Mouse (Mus musculus) kidney, postnatal 0 days (tissue): ENCODE data around the gene Lemd1. TPM values are rescaled to one million over a fixed set of nuclear protein-coding genes. Genes with fewer than 3 reads are reported as not detected.

Source experiments
- ATAC-seq: fragments of 200-750 bp; cut with Nextera tagmentation; replicated peaks from 2 replicates; pipeline ENCODE4 v1.8.0; 2017; ENCODE audit warnings: low read depth, moderate number of reproducible peaks, moderate TSS enrichment, moderate library complexity; ENCODE audit not compliant: low FRiP score
- DNase-seq: peaks from one replicate; pipeline ENCODE4 v3.0.0-alpha.2; 2016; ENCODE audit warnings: low spot score
- H3K27ac ChIP-seq: fragments of 300-500 bp; sonication (generic); 2 replicates; pipeline ENCODE4 v1.5.1; 2014; ENCODE audit warnings: mild to moderate bottlenecking
- H3K27me3 ChIP-seq: fragments of 300-500 bp; sonication (generic); 2 replicates; pipeline ENCODE4 v1.6.1; 2014; ENCODE audit warnings: low read length, mixed read lengths; ENCODE audit not compliant: insufficient read depth
- H3K36me3 ChIP-seq: fragments of 300-500 bp; sonication (generic); 2 replicates; pipeline ENCODE4 v1.6.1; 2014; ENCODE audit warnings: low read length, mixed read lengths; ENCODE audit not compliant: insufficient read depth
- H3K4me1 ChIP-seq: fragments of 300-500 bp; sonication (generic); replicated peaks from 2 replicates; pipeline ENCODE4 v1.6.1; 2014; ENCODE audit warnings: antibody characterized with exemption, low read length, mixed read lengths; ENCODE audit not compliant: insufficient read depth
- H3K4me2 ChIP-seq: fragments of 300-500 bp; sonication (generic); 2 replicates; pipeline ENCODE4 v1.6.1; 2014; ENCODE audit warnings: mild to moderate bottlenecking, low read length, moderate library complexity, mixed read lengths
- H3K4me3 ChIP-seq: fragments of 300-500 bp; sonication (generic); replicated peaks from 2 replicates; pipeline ENCODE4 v1.5.1; 2014; ENCODE audit warnings: low read depth, low read length
- H3K9ac ChIP-seq: fragments of 300-500 bp; sonication (generic); 2 replicates; pipeline ENCODE4 v1.6.1; 2014; ENCODE audit warnings: low read depth, low read length
- H3K9me3 ChIP-seq: fragments of 300-500 bp; sonication (generic); replicated peaks from 2 replicates; pipeline ENCODE4 v1.6.1; 2016; ENCODE audit warnings: low read length, inconsistent platforms, mixed read lengths
- CTCF ChIP-seq: IDR thresholded peaks from 2 replicates; pipeline ENCODE4 v1.5.1; 2016; ENCODE audit warnings: antibody characterized with exemption, low read depth, mild to moderate bottlenecking, moderate library complexity
- WGBS: fragments of 180-500 bp; shearing (Covaris S2); extraction: QIAGEN DNeasy Blood & Tissue Kit; methylation state at CpG from one replicate; pipeline ENCODE4 v1.1.7; 2014; 5-methylcytosine and 5-hydroxymethylcytosine counted together
- polyA plus RNA-seq: library from polyadenylated mRNA; unstranded; fragments of >200 nt; fragmentation: Nextera tagmentation; extraction: Ambion mirVana; gene quantifications from 2 replicates; pipeline ENCODE4 v1.2.1, GENCODE M21; 2015

The Lemd1 gene
- polyA plus RNA-seq, 1 experiment from 2014 or later = 0.37 TPM

- no peaks in the 10 kb centered on the region for H3K36me3 ChIP-seq
- DNase-seq (no peak), ATAC-seq (no peak)
- no peak overlapping the region for H3K27ac ChIP-seq
- H3K9ac ChIP-seq = no peak overlapping the region
- no peaks in the 10 kb centered on the region for H3K9me3 ChIP-seq
- H3K4me3 ChIP-seq = no peak overlapping the region
- no peaks in the 10 kb centered on the region for H3K4me1 ChIP-seq
- TF ChIP-seq CTCF = no peak
- 45% methylated on average over 6 of the region's 6 CpGs for WGBS
- no peaks in the 10 kb centered on the region for H3K27me3 ChIP-seq
- no peak overlapping the region for H3K4me2 ChIP-seq
These were observed 54.9 kb downstream of the Lemd1 start for GRCm38 (mm10) chr1:132246137-132246536.

- 76% methylated on average over 4 of the region's 4 CpGs for WGBS
- Histone ChIP-seq H3K27ac (no peak overlapping the region), H3K9ac (no peak overlapping the region), H3K9me3 (no peaks in the 10 kb centered on the region), H3K27me3 (no peaks in the 10 kb centered on the region), H3K4me2 (no peak overlapping the region), H3K36me3 (no peaks in the 10 kb centered on the region), H3K4me1 (no peaks in the 10 kb centered on the region), H3K4me3 (no peak overlapping the region)
- TF ChIP-seq CTCF = no peak
- no peak for ATAC-seq
- DNase-seq = no peak
These were observed 55.4 kb downstream of the Lemd1 start for GRCm38 (mm10) chr1:132246641-132247040.

- Histone ChIP-seq H3K36me3 (no peaks in the 10 kb centered on the region), H3K4me3 (no peak overlapping the region), H3K9ac (no peak overlapping the region), H3K4me2 (no peak overlapping the region), H3K27ac (no peak overlapping the region), H3K4me1 (no peaks in the 10 kb centered on the region), H3K27me3 (no peaks in the 10 kb centered on the region), H3K9me3 (no peaks in the 10 kb centered on the region)
- peak; percentile 17; the same call in 1 of the 2 replicates for TF ChIP-seq CTCF
- no peak for ATAC-seq
- DNase-seq = no peak
- 81% methylated on average over 6 of the region's 6 CpGs for WGBS
These were observed 63.2 kb downstream of the Lemd1 start for GRCm38 (mm10) chr1:132254467-132254866.

GRCm38 (mm10) chr1:132260331-132260730, 69.1 kb downstream of the Lemd1 start:
- no peaks in the 10 kb centered on the region for H3K9me3 ChIP-seq
- 77% methylated on average over 1 of the region's 1 CpGs for WGBS
- H3K9ac ChIP-seq = no peak overlapping the region
- no peak overlapping the region for H3K27ac ChIP-seq
- no peak for TF ChIP-seq CTCF
- H3K4me3 ChIP-seq = no peak overlapping the region
- no peaks in the 10 kb centered on the region for H3K36me3 ChIP-seq
- no peaks in the 10 kb centered on the region for H3K27me3 ChIP-seq
- H3K4me2 ChIP-seq = no peak overlapping the region
- ATAC-seq = no peak
- no peak for DNase-seq
- no peaks in the 10 kb centered on the region for H3K4me1 ChIP-seq

GRCm38 (mm10) chr1:132261058-132261457, 69.8 kb downstream of the Lemd1 start:
- H3K36me3 ChIP-seq = no peaks in the 10 kb centered on the region
- H3K4me3 ChIP-seq = no peak overlapping the region
- 69% methylated on average over 5 of the region's 5 CpGs for WGBS
- H3K27me3 ChIP-seq = no peaks in the 10 kb centered on the region
- DNase-seq = no peak
- H3K4me2 ChIP-seq = no peak overlapping the region
- peak; percentile 55 for TF ChIP-seq CTCF
- no peaks in the 10 kb centered on the region for H3K9me3 ChIP-seq
- no peak for ATAC-seq
- H3K4me1 ChIP-seq = no peaks in the 10 kb centered on the region
- no peak overlapping the region for H3K27ac ChIP-seq
- H3K9ac ChIP-seq = no peak overlapping the region

- WGBS = 91% methylated on average over 4 of the region's 4 CpGs
- H3K27ac ChIP-seq = no peak overlapping the region
- H3K9me3 ChIP-seq = no peaks in the 10 kb centered on the region
- peaks cover 3% of the 10 kb centered on the region; the same call in 1 of the 2 replicates for H3K4me1 ChIP-seq
- H3K9ac ChIP-seq = no peak overlapping the region
- no peaks in the 10 kb centered on the region for H3K27me3 ChIP-seq
- no peak overlapping the region for H3K4me3 ChIP-seq
- TF ChIP-seq CTCF = no peak
- ATAC-seq = no peak
- no peak for DNase-seq
- no peak overlapping the region for H3K4me2 ChIP-seq
- H3K36me3 ChIP-seq = no peaks in the 10 kb centered on the region
These were observed 72.4 kb downstream of the Lemd1 start for GRCm38 (mm10) chr1:132263618-132264017.

- WGBS = 58% methylated on average over 7 of the region's 7 CpGs
- Histone ChIP-seq H3K4me2 (no peak overlapping the region), H3K4me3 (no peak overlapping the region), H3K9me3 (no peaks in the 10 kb centered on the region), H3K27me3 (no peaks in the 10 kb centered on the region), H3K9ac (no peak overlapping the region), H3K27ac (no peak overlapping the region), H3K36me3 (no peaks in the 10 kb centered on the region), H3K4me1 (peaks cover 8% of the 10 kb centered on the region; the same call in 1 of the 2 replicates)
- no peak for ATAC-seq
- DNase-seq = no peak
- no peak for TF ChIP-seq CTCF
These were observed 73.3 kb downstream of the Lemd1 start for GRCm38 (mm10) chr1:132264577-132264976.
